Mouse (Mus musculus) heart, postnatal 14 days (tissue): ENCODE data around the gene Tmc2. TPM values are rescaled to one million over a fixed set of nuclear protein-coding genes. Genes with fewer than 3 reads are reported as not detected.
A peak's percentile ranks its signal among the peaks of the same experiment; 100 is the strongest.

Experiments used
- DNase-seq, 2 experiments: peaks; one replicate each; pipeline ENCODE4 v3.0.0; 2021 to 2022
- intact Hi-C: fragments of 180-260 bp; cut with DNase I; formaldehyde crosslinking; loops from one replicate; pipeline ENCODE4 v1.15.1; 2025
- total RNA-seq, 2 experiments: library from RNA; stranded (reverse); gene quantifications; 2 replicates each; pipeline ENCODE4 v1.2.3; 2021

Tmc2 gene
- total RNA-seq, 2 experiments from 2014 or later, result not detected

- DNase-seq, result peak in 1 of 2 experiments; percentile 32
- intact Hi-C loops, result loop anchor here (2.0 kb wide), 1 partner anchor 178 kb away; no protein-coding TSS in a partner anchor
Observed at GRCm38 (mm10) chr2:130246912-130247311, 51.9 kb downstream of the Tmc2 start.

- DNase-seq, result no peak
- intact Hi-C loops, result no loop called here
Observed at GRCm38 (mm10) chr2:130248226-130248625, 53.2 kb downstream of the Tmc2 start.

GRCm38 (mm10) chr2:130256762-130257161, 61.8 kb downstream of the Tmc2 start:
- DNase-seq, result no peak
- intact Hi-C loops, result no loop called here

- intact Hi-C loops, result no loop called here
- DNase-seq, result no peak
Observed at GRCm38 (mm10) chr2:130260822-130261221, 65.8 kb downstream of the Tmc2 start.

- DNase-seq, result no peak
- intact Hi-C loops, result no loop called here
Observed at GRCm38 (mm10) chr2:130261914-130262313, 66.9 kb downstream of the Tmc2 start.

GRCm38 (mm10) chr2:130262398-130262797, 67.4 kb downstream of the Tmc2 start:
- intact Hi-C loops, result no loop called here
- DNase-seq, result no peak

- intact Hi-C loops, result no loop called here
- DNase-seq, result no peak
Observed at GRCm38 (mm10) chr2:130265520-130265919, 70.5 kb downstream of the Tmc2 start.

- intact Hi-C loops, result no loop called here
- DNase-seq, result no peak
Observed at GRCm38 (mm10) chr2:130268074-130268473, 73.1 kb downstream of the Tmc2 start.

- intact Hi-C loops, result loop anchor here (2.0 kb wide), 1 partner anchor 95 kb away; the partner anchor contains the start of gene Snrpb
- DNase-seq, result no peak
Observed at GRCm38 (mm10) chr2:130273732-130274131, 78.7 kb downstream of the Tmc2 start.

GRCm38 (mm10) chr2:130274149-130274861, 79.3 kb downstream of the Tmc2 start, which contains the start of gene Nop56:
Nop56 (plus strand) TSS chr2:130274430.
- peak; percentile 99 for DNase-seq
- intact Hi-C loops, result no loop called here

- intact Hi-C loops, result loop anchor here (1.0 kb wide), 1 partner anchor 8 kb away; no protein-coding TSS in a partner anchor
- DNase-seq, result no peak
Observed at GRCm38 (mm10) chr2:130274862-130275261, 79.9 kb downstream of the Tmc2 start.

GRCm38 (mm10) chr2:130275649-130276048, 80.7 kb downstream of the Tmc2 start:
- peak; percentile 38 to 65 for DNase-seq
- intact Hi-C loops, result loop anchor here (1.0 kb wide), 1 partner anchor 8 kb away; no protein-coding TSS in a partner anchor

- intact Hi-C loops, result no loop called here
- DNase-seq, result no peak
Observed at GRCm38 (mm10) chr2:130279600-130280091, 84.7 kb downstream of the Tmc2 start.

GRCm38 (mm10) chr2:130280224-130280623, 85.2 kb downstream of the Tmc2 start:
- intact Hi-C loops, result no loop called here
- DNase-seq, result no peak

- no peak for DNase-seq
- intact Hi-C loops, result no loop called here
Observed at GRCm38 (mm10) chr2:130280818-130281217, 85.8 kb downstream of the Tmc2 start.

- peak; percentile 88 to 94 for DNase-seq
- intact Hi-C loops, result loop anchor here (1.0 kb wide), 1 partner anchor 9 kb away; no protein-coding TSS in a partner anchor
Observed at GRCm38 (mm10) chr2:130283854-130284654, 89.1 kb downstream of the Tmc2 start, which contains the start of gene Idh3b. Idh3b (minus strand) TSS chr2:130284547.

GRCm38 (mm10) chr2:130289086-130289485, 94.1 kb downstream of the Tmc2 start:
- DNase-seq, result no peak
- intact Hi-C loops, result no loop called here

- intact Hi-C loops, result loop anchor here (1.0 kb wide), 1 partner anchor 120 kb away; no protein-coding TSS in a partner anchor
- peak; percentile 48 to 74 for DNase-seq
Observed at GRCm38 (mm10) chr2:130291434-130291833, 96.4 kb downstream of the Tmc2 start.

GRCm38 (mm10) chr2:130293009-130293408, 98.0 kb downstream of the Tmc2 start:
- intact Hi-C loops, result no loop called here
- DNase-seq, result no peak

GRCm38 (mm10) chr2:130293486-130293885, 98.5 kb downstream of the Tmc2 start:
- intact Hi-C loops, result no loop called here
- DNase-seq, result peak in 1 of 2 experiments; percentile 17
